Mouse (Mus musculus) intestine, postnatal 0 days (tissue): ENCODE results near the gene Pros1. TPM values are rescaled to one million over a fixed set of nuclear protein-coding genes. Genes with fewer than 3 reads are reported as not detected.

Source experiments
- ATAC-seq: fragments of 200-750 bp; cut with Nextera tagmentation; 2 replicates; pipeline ENCODE4 v1.8.0; 2017; ENCODE audit warnings: mild to moderate bottlenecking, moderate TSS enrichment, moderate library complexity
- H3K27ac ChIP-seq: fragments of 300-500 bp; sonication (generic); 2 replicates; pipeline ENCODE4 v1.5.1; 2014; ENCODE audit warnings: mild to moderate bottlenecking, low read depth, low read length, moderate library complexity
- H3K27me3 ChIP-seq: fragments of 300-500 bp; sonication (generic); replicated peaks from 2 replicates; pipeline ENCODE4 v1.6.1; 2014; ENCODE audit warnings: low read length, mixed read lengths; ENCODE audit not compliant: control insufficient read depth, insufficient read depth
- H3K36me3 ChIP-seq: fragments of 300-500 bp; sonication (generic); 2 replicates; pipeline ENCODE4 v1.6.1; 2014; ENCODE audit warnings: mild to moderate bottlenecking, moderate library complexity; ENCODE audit not compliant: control insufficient read depth, insufficient read depth
- H3K4me1 ChIP-seq: fragments of 300-500 bp; sonication (generic); replicated peaks from 2 replicates; pipeline ENCODE4 v1.6.1; 2014; ENCODE audit warnings: antibody characterized with exemption, low read length, mixed read lengths; ENCODE audit not compliant: control insufficient read depth, insufficient read depth
- H3K4me2 ChIP-seq: fragments of 300-500 bp; sonication (generic); replicated peaks from 2 replicates; pipeline ENCODE4 v1.6.1; 2014; ENCODE audit warnings: low read depth, mild to moderate bottlenecking, moderate library complexity
- H3K4me3 ChIP-seq: fragments of 300-500 bp; sonication (generic); 2 replicates; pipeline ENCODE4 v1.5.1; 2014; ENCODE audit warnings: low read depth, low read length
- H3K9ac ChIP-seq: fragments of 300-500 bp; sonication (generic); 2 replicates; pipeline ENCODE4 v1.6.1; 2014; ENCODE audit warnings: mild to moderate bottlenecking, low read depth, low read length
- H3K9me3 ChIP-seq: fragments of 300-500 bp; sonication (generic); 2 replicates; pipeline ENCODE4 v1.6.1; 2016; ENCODE audit warnings: mixed run types; ENCODE audit not compliant: control insufficient read depth
- CTCF ChIP-seq: sonication (generic); IDR thresholded peaks from 2 replicates; pipeline ENCODE4 v1.5.1; 2016; ENCODE audit warnings: low read depth, mild to moderate bottlenecking, control low read depth, antibody characterized with exemption, moderate library complexity
- WGBS: fragments of 180-500 bp; shearing (Covaris S2); extraction: QIAGEN DNeasy Blood & Tissue Kit; methylation state at CpG from one replicate; pipeline ENCODE4 v1.1.7; 2014; 5-methylcytosine and 5-hydroxymethylcytosine counted together
- polyA plus RNA-seq: library from polyadenylated mRNA; unstranded; fragments of >200 nt; fragmentation: Nextera tagmentation; extraction: Ambion mirVana; gene quantifications from 2 replicates; pipeline ENCODE4 v1.2.1, GENCODE M21; 2015

Gene Pros1
- polyA plus RNA-seq: 30.2 and 31.6 TPM in 2 replicates

GRCm38 (mm10) chr16:62854191-62855068 is at the start of gene Pros1:
TSS of gene Pros1 (plus strand) at chr16:62854307.
- H3K4me1 ChIP-seq: 0 out of 2 replicates have a peak, but pooled peaks cover 6% of the 10 kb centered on the region
- peak within 1 kb of the TSS; percentile 71 for H3K9ac ChIP-seq
- H3K27me3 ChIP-seq: no peaks in the 10 kb centered on the region
- TF ChIP-seq CTCF: no peak
- H3K36me3 ChIP-seq: no peaks in the 10 kb centered on the region
- H3K9me3 ChIP-seq: no peaks in the 10 kb centered on the region
- peak within 1 kb of the TSS; percentile 95 for H3K4me2 ChIP-seq
- peak within 1 kb of the TSS; percentile 69 for H3K27ac ChIP-seq
- WGBS: 2% methylated on average over 38 of the region's 42 CpGs
- ATAC-seq: peak; percentile 80
- peak within 1 kb of the TSS; percentile 62 for H3K4me3 ChIP-seq

GRCm38 (mm10) chr16:62804621-62805020 is 49.5 kb upstream of the Pros1 start:
- Histone ChIP-seq H3K9me3 (no peaks in the 10 kb centered on the region), H3K27me3 (no peaks in the 10 kb centered on the region), H3K9ac (no peak overlapping the region), H3K4me2 (no peak overlapping the region), H3K36me3 (peaks cover 10% of the 10 kb centered on the region; the same call in 1 of the 2 replicates), H3K27ac (no peak overlapping the region), H3K4me1 (no peaks in the 10 kb centered on the region), H3K4me3 (no peak overlapping the region)
- 96% methylated on average over 3 of the region's 3 CpGs for WGBS
- no peak for ATAC-seq
- TF ChIP-seq CTCF: no peak

DNA sequence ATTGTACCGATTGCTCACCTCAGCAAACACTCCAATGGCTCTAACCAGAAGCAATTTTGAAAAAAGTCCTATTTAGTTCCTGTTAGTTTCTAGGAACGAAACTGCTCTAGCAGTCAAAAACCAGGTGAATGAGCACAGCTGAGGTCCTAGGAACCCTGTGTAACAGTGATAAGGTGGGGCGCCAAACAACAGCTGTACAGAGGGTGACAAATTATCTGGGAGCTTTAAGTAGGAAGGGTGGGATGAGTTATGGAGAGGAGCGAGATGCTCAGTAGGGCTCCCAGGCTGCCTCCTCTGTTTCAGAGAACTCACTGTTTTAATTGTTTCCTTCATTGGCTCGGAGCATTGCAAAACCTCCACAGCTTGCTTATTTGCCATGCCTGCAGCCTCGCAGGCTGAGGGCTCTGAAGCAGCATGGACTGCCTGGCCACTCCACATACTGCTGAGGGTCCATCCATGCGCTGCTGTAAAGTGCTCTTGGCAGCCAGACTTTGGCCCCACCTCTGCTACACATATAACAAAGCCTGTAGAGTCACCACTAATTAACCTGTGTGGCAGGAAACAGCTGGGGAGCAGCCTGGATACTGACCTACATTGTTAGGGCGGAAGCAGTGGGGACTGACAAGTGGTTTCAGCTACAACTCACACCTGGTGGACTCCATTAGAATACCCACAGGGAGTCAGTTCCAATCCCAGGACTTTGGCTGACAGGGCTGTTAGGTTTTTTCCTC is 46.7 kb upstream of the Pros1 start:
- Histone ChIP-seq H3K9me3 (no peaks in the 10 kb centered on the region), H3K9ac (no peak overlapping the region), H3K27me3 (no peaks in the 10 kb centered on the region), H3K4me1 (no peaks in the 10 kb centered on the region), H3K4me3 (no peak overlapping the region), H3K36me3 (0 out of 2 replicates have a peak, but pooled peaks cover 4% of the 10 kb centered on the region), H3K4me2 (peak overlapping the region; percentile 17), H3K27ac (no peak overlapping the region)
- ATAC-seq: peak; percentile 89
- WGBS: 54% methylated on average over 8 of the region's 8 CpGs
- TF ChIP-seq CTCF: no peak

- TF ChIP-seq CTCF: no peak
- no peak overlapping the region for H3K9ac ChIP-seq
- H3K4me1 ChIP-seq: no peaks in the 10 kb centered on the region
- H3K4me3 ChIP-seq: no peak overlapping the region
- no peaks in the 10 kb centered on the region for H3K27me3 ChIP-seq
- no peak overlapping the region for H3K27ac ChIP-seq
- WGBS: 85% methylated on average over 4 of the region's 4 CpGs
- H3K4me2 ChIP-seq: no peak overlapping the region
- no peaks in the 10 kb centered on the region for H3K9me3 ChIP-seq
- H3K36me3 ChIP-seq: no peaks in the 10 kb centered on the region
- no peak for ATAC-seq
Measured at GRCm38 (mm10) chr16:62810855-62811254, 43.3 kb upstream of the Pros1 start.

GRCm38 (mm10) chr16:62813790-62814189 is 40.3 kb upstream of the Pros1 start:
- TF ChIP-seq CTCF: no peak
- no peak for ATAC-seq
- Histone ChIP-seq H3K4me3 (no peak overlapping the region), H3K9me3 (no peaks in the 10 kb centered on the region), H3K9ac (no peak overlapping the region), H3K27me3 (no peaks in the 10 kb centered on the region), H3K27ac (no peak overlapping the region), H3K4me2 (no peak overlapping the region), H3K4me1 (no peaks in the 10 kb centered on the region), H3K36me3 (no peaks in the 10 kb centered on the region)
- 76% methylated on average over 5 of the region's 5 CpGs for WGBS

DNA sequence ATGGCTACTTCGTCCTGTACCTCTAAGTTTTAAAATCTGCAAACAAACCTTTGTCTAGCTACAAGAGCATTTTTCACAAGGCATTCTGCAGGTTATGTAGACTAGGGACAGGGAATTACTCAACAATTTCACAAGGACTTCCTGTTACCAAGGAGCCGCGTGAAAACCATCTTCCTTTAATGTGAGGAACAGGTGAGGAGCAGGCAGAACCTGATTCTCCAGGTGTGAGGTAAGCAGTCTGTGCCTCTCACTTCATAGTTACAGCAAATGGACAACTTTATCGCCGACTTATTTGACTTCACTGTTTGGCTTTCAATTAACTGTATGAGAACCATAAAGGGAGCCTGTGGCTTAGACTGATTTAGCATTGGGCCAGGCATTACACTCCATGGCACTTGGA is 39.6 kb upstream of the Pros1 start, which contains the start of gene Stx19:
Stx19 (plus strand) TSS at position 186 of the 400 bp plus-strand sequence.
- no peak within 1 kb of the TSS for H3K27ac ChIP-seq
- H3K9ac ChIP-seq: no peak within 1 kb of the TSS
- ATAC-seq: peak; percentile 79
- no peaks in the 10 kb centered on the region for H3K27me3 ChIP-seq
- no peaks in the 10 kb centered on the region for H3K36me3 ChIP-seq
- TF ChIP-seq CTCF: no peak
- WGBS: 23% methylated on average over 5 of the region's 5 CpGs
- H3K4me3 ChIP-seq: no peak within 1 kb of the TSS
- H3K4me2 ChIP-seq: no peak within 1 kb of the TSS
- no peaks in the 10 kb centered on the region for H3K4me1 ChIP-seq
- H3K9me3 ChIP-seq: no peaks in the 10 kb centered on the region
